Mouse (Mus musculus) left cerebral cortex, postnatal 10 days (tissue): ENCODE measurements at regions not wholly inside any gene's neighbourhood (a gene's known extent, or its start where the extent isn't known, plus 50 kb on each side); places are given as distances from the start of the nearest gene placed in this dataset.

Experiments
- DNase-seq, 2 experiments: peaks; one replicate each; pipeline ENCODE4 v3.0.0; 2021 to 2022; ENCODE audit warnings: low spot score in 2 of 2, mixed read lengths in 1 of 2; ENCODE audit errors: extremely low spot score in 1 of 2
- intact Hi-C: fragments of 180-260 bp; cut with DNase I; formaldehyde crosslinking; loops from one replicate; pipeline ENCODE4 v1.15.1; 2025

GRCm38 (mm10) chr11:13337319-13337878 lies 872.6 kb upstream of the Cobl start:
- peak in 1 of 2 experiments; percentile 19 for DNase-seq
- intact Hi-C loops, result no loop called here

- DNase-seq, result peak in 1 of 2 experiments; percentile 0
- intact Hi-C loops, result no loop called here
These were observed 831.7 kb upstream of the Cobl start for GRCm38 (mm10) chr11:13296489-13296888.
